Mouse (Mus musculus): Measurements from ENCODE around the gene Sdk1.

Gene Sdk1

GRCm38 (mm10) chr5:141902544-141903250 lies 661.4 kb downstream of the Sdk1 start:
- DNase-seq, result no peak

GRCm38 (mm10) chr5:141910444-141910843 lies 669.2 kb downstream of the Sdk1 start:
- DNase-seq, result no peak

GRCm38 (mm10) chr5:141910886-141911285 lies 669.6 kb downstream of the Sdk1 start:
- no peak for DNase-seq

GRCm38 (mm10) chr5:141912881-141913280 lies 671.6 kb downstream of the Sdk1 start:
- DNase-seq, result no peak

GRCm38 (mm10) chr5:141916954-141917353 lies 675.7 kb downstream of the Sdk1 start:
- no peak for DNase-seq

GRCm38 (mm10) chr5:141939000-141939399 lies 697.7 kb downstream of the Sdk1 start:
- DNase-seq, result no peak

GRCm38 (mm10) chr5:141940636-141941035 lies 699.3 kb downstream of the Sdk1 start:
- DNase-seq, result no peak

- no peak for DNase-seq
Measured at GRCm38 (mm10) chr5:141950791-141951190, 709.5 kb downstream of the Sdk1 start.

- DNase-seq, result no peak
Measured at GRCm38 (mm10) chr5:141952270-141952669, 711.0 kb downstream of the Sdk1 start.

GRCm38 (mm10) chr5:141952708-141953490 lies 711.6 kb downstream of the Sdk1 start:
- no peak for DNase-seq

- no peak for DNase-seq
Measured at GRCm38 (mm10) chr5:141971071-141971470, 729.8 kb downstream of the Sdk1 start.

- no peak for DNase-seq
Measured at GRCm38 (mm10) chr5:141979511-141979910, 738.2 kb downstream of the Sdk1 start.

GRCm38 (mm10) chr5:141980746-141981145 lies 739.5 kb downstream of the Sdk1 start:
- DNase-seq, result no peak

GRCm38 (mm10) chr5:141984322-141984721 lies 743.0 kb downstream of the Sdk1 start:
- no peak for DNase-seq

GRCm38 (mm10) chr5:141985003-141985402 lies 743.7 kb downstream of the Sdk1 start:
- DNase-seq, result peak; percentile 75 to 80

GRCm38 (mm10) chr5:141985551-141985950 lies 744.3 kb downstream of the Sdk1 start:
- no peak for DNase-seq

- no peak for DNase-seq
Measured at GRCm38 (mm10) chr5:141987287-141987799, 746.1 kb downstream of the Sdk1 start.

GRCm38 (mm10) chr5:141988685-141989084 lies 747.4 kb downstream of the Sdk1 start:
- no peak for DNase-seq

- no peak for DNase-seq
Measured at GRCm38 (mm10) chr5:141994192-141994591, 752.9 kb downstream of the Sdk1 start.

GRCm38 (mm10) chr5:142000247-142000646 lies 759.0 kb downstream of the Sdk1 start:
- no peak for DNase-seq

- no peak for DNase-seq
Measured at GRCm38 (mm10) chr5:142001131-142001530, 759.8 kb downstream of the Sdk1 start.

GRCm38 (mm10) chr5:142001973-142002372 lies 760.7 kb downstream of the Sdk1 start:
- DNase-seq, result no peak

- no peak for DNase-seq
Measured at GRCm38 (mm10) chr5:142010189-142010588, 768.9 kb downstream of the Sdk1 start.

GRCm38 (mm10) chr5:142017001-142017400 lies 775.7 kb downstream of the Sdk1 start:
- DNase-seq, result no peak

Measured in thymus, postnatal 36 days (tissue).